In genomic region chr7:31042431-31042910, GRCm38 (mm10) we compare ENCODE assay signal across 7 mouse cellular contexts. TPM values are rescaled to one million over a fixed set of nuclear protein-coding genes. Genes with fewer than 3 reads are reported as not detected.
DNase-seq lines count a peak whose midpoint lies in the region; ATAC-seq and TF ChIP-seq lines count a peak whose summit lies in the region.

Fxyd5 (minus strand) TSS chr7:31042481.

- peak within 1 kb of the TSS; percentile 36 for H3K4me2 ChIP-seq in hindbrain, embryonic 13.5 days
- peak within 1 kb of the TSS; percentile 43 for H3K4me2 ChIP-seq in liver, embryonic 14.5 days (ENCODE audit: low read depth)

- H3K4me1 ChIP-seq in hindbrain, embryonic 13.5 days (replicated peaks), result peaks cover 14% of the 10 kb centered on the region
- H3K4me1 ChIP-seq in liver, embryonic 14.5 days (replicated peaks; ENCODE audit: control insufficient read depth in 2 of 2, insufficient read depth in 2 of 2, low read length in 1 of 2), result no peaks in the 10 kb centered on the region

- peak within 1 kb of the TSS; percentile 7 for H3K4me3 ChIP-seq in hindbrain, embryonic 13.5 days
- H3K4me3 ChIP-seq in liver, embryonic 14.5 days (ENCODE audit: insufficient read depth in 1 of 2, low read depth in 2 of 2, low read length in 2 of 2), result peak within 1 kb of the TSS; percentile 34 to 41

- peaks cover 77% of the 10 kb centered on the region for H3K27me3 ChIP-seq in hindbrain, embryonic 13.5 days
- no peaks in the 10 kb centered on the region; the same call in 1 of the 2 replicates for H3K27me3 ChIP-seq in liver, embryonic 14.5 days (ENCODE audit: control insufficient read depth, insufficient read depth, low read length)

- no peaks in the 10 kb centered on the region for H3K9me3 ChIP-seq in hindbrain, embryonic 13.5 days
- H3K9me3 ChIP-seq in liver, embryonic 14.5 days (ENCODE audit: control insufficient read depth, low read length), result no peaks in the 10 kb centered on the region

- H3K36me3 ChIP-seq in hindbrain, embryonic 13.5 days, result no peaks in the 10 kb centered on the region
- H3K36me3 ChIP-seq in liver, embryonic 14.5 days (replicated peaks; ENCODE audit: control insufficient read depth, insufficient read depth, low read depth), result no peaks in the 10 kb centered on the region

- DNase-seq in thymus, postnatal 0 days (ENCODE audit: low spot score), result no peak
- DNase-seq in thymus, adult 18-20 months, result no peak
- no peak for DNase-seq in liver, embryonic 14.5 days (ENCODE audit: low read depth in 3 of 3, low spot score in 3 of 3)
- no peak for DNase-seq in B cell, adult 2 months
- DNase-seq in Muller cell, postnatal 12 days (ENCODE audit: inconsistent ontology term), result no peak

- WGBS in hindbrain, embryonic 13.5 days, result 36% methylated on average over 10 of the region's 10 CpGs
- 42% methylated on average over 10 of the region's 10 CpGs for WGBS in liver, embryonic 14.5 days (ENCODE audit: insufficient replicate concordance)

- no peak within 1 kb of the TSS for H3K27ac ChIP-seq in hindbrain, embryonic 13.5 days
- no peak within 1 kb of the TSS for H3K27ac ChIP-seq in liver, embryonic 14.5 days

- no peak for TF ChIP-seq CTCF in liver, embryonic 14.5 days (IDR thresholded peaks at IDR 0.05; ENCODE audit: low read depth)

- TF ChIP-seq EP300 in liver, embryonic 14.5 days (IDR thresholded peaks at IDR 0.05; ENCODE audit: low read depth), result no peak

- no peak for ATAC-seq in erythroid progenitor cell, adult 5-6 weeks (replicated peaks; ENCODE audit: low FRiP score, poor library complexity, severe bottlenecking)
- ATAC-seq in hindbrain, embryonic 13.5 days (ENCODE audit: low FRiP score), result no peak
- no peak for ATAC-seq in liver, embryonic 14.5 days (ENCODE audit: insufficient read depth)

- H3K9ac ChIP-seq in hindbrain, embryonic 13.5 days, result peak within 1 kb of the TSS; percentile 36; the same call in 1 of the 2 replicates
- no peak within 1 kb of the TSS for H3K9ac ChIP-seq in liver, embryonic 14.5 days (replicated peaks)

RNA-seq across cellular contexts. Expression of gene Fxyd5, which starts in this region (rescaled TPM):
- 113 and 125 TPM in 2 replicates for polyA plus RNA-seq in thymus, postnatal 0 days (2015; fragmentation: Nextera tagmentation; extraction: Ambion mirVana)
- 112 and 145 TPM in 2 replicates for total RNA-seq in erythroid progenitor cell, adult 5-6 weeks (2015; ENCODE audit: low replicate concordance)
- 54.3 and 76.5 TPM in 2 replicates for total RNA-seq in erythroid progenitor cell, adult 5-6 weeks (2017; ENCODE audit: low replicate concordance)
- 13.0 and 20.0 TPM in 2 replicates for polyA plus RNA-seq in hindbrain, embryonic 13.5 days (2015; fragmentation: Nextera tagmentation; extraction: Ambion mirVana)
- 10.1 and 14.6 TPM in 2 replicates for polyA plus RNA-seq in liver, embryonic 14.5 days (2012; rRNA removed)
- polyA plus RNA-seq in liver, embryonic 14.5 days (2014; fragmentation: Nextera tagmentation; extraction: Ambion mirVana), result 15.1 and 20.4 TPM in 2 replicates
